Mouse (Mus musculus): Measurements from ENCODE around the gene Ptges2.

- peak; percentile 47 for TF ChIP-seq CTCF (IDR thresholded peaks at IDR 0.05; ENCODE audit: extremely low read depth, insufficient read depth, low read length)
- peak; percentile 29; the same call in 1 of the 2 replicates for TF ChIP-seq POLR2A (IDR thresholded peaks at IDR 0.05; ENCODE audit: extremely low read depth, insufficient read depth, low read length)
These were observed 32.8 kb upstream of the Ptges2 start for GRCm38 (mm10) chr2:32362817-32363340.
